Mouse (Mus musculus) MEL (cell line): ENCODE results near the gene Sprr4.
"Not testable (repeated sequence)": the region's sequence is repeated elsewhere in the genome, so short reads cannot be mapped to it uniquely, and the experiment has no call there.

Experiments used
- CHD2 ChIP-seq: IDR thresholded peaks from 2 replicates; pipeline ENCODE4 v1.6.1; 2011; ENCODE audit warnings: low read length, improper control_type of control experiment
- CTCF ChIP-seq, 3 experiments: IDR thresholded peaks in 2 of 3; conservative IDR thresholded peaks in 1 of 3; 2 replicates each; pipeline ENCODE4 v1.5.1; 2011 to 2012; ENCODE audit warnings: low read length in 3 of 3, low read depth in 2 of 3, mild to moderate bottlenecking in 2 of 3, improper control_type of control experiment in 1 of 3, inconsistent platforms in 1 of 3, mixed read lengths in 1 of 3, moderate library complexity in 1 of 3; ENCODE audit not compliant: control insufficient read depth in 1 of 3, insufficient read depth in 1 of 3, poor library complexity in 1 of 3, severe bottlenecking in 1 of 3

GRCm38 (mm10) chr3:92481249-92481648 lies 19.0 kb downstream of the Sprr4 start:
- TF ChIP-seq CTCF (IDR thresholded peaks at IDR 0.05 in 2 of 3, conservative IDR thresholded peaks at IDR 0.05 in 1 of 3; ENCODE audit: control insufficient read depth in 1 of 3, insufficient read depth in 1 of 3, low read depth in 2 of 3, low read length in 3 of 3, poor library complexity in 1 of 3, severe bottlenecking in 1 of 3); CHD2: not testable (repeated sequence)
